Mouse (Mus musculus) olfactory bulb, adult 2 months (tissue): ENCODE results near the gene Phactr4.

Experiments used
- CTCF ChIP-seq: fragments of 200-500 bp; IDR thresholded peaks from 2 replicates; pipeline ENCODE4 v1.5.1; 2012; ENCODE audit warnings: low read depth, mild to moderate bottlenecking, low read length, moderate library complexity; ENCODE audit not compliant: insufficient read depth
- POLR2A ChIP-seq: fragments of 200-500 bp; IDR thresholded peaks from 2 replicates; pipeline ENCODE4 v1.6.1; 2012; ENCODE audit warnings: mild to moderate bottlenecking, low read depth, low read length, moderate library complexity; ENCODE audit not compliant: insufficient read depth

DNA sequence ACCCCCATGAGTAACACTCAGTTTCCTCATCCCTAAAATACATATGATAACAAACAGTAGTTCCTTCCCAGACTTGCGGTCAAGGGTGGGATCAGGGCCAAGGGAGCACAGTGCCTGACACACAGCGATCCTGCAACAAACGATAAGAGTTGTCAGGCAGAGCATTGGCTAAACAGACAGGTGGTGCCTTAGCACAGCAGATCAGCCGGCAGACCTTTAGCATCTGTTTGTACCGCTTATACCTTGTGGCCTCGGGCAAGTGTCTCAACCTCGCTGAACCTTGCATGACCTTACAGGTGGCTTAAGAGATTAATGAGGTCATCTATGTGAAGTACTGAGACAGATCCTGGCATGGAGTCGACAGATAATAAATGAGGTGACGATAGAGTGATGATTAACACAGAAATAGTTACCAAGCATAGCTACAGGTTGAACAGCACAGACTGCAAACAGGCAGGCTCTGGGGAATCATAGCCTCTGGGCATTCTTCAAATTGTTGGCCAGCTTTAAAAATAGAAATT lies 5.8 kb upstream of the Phactr4 start:
- TF ChIP-seq CTCF (no peak), POLR2A (no peak)
